Mouse (Mus musculus) c-Kit-negative CD71-positive TER-119-positive erythroid progenitor cells, embryonic 14.5 days (primary cell): Measurements from ENCODE around the gene Nceh1.

ENCODE experiments used
- DNase-seq: peaks from one replicate; pipeline ENCODE4 v3.0.0-alpha.2; 2013; ENCODE audit warnings: low read depth, low spot score

The Nceh1 gene

DNA sequence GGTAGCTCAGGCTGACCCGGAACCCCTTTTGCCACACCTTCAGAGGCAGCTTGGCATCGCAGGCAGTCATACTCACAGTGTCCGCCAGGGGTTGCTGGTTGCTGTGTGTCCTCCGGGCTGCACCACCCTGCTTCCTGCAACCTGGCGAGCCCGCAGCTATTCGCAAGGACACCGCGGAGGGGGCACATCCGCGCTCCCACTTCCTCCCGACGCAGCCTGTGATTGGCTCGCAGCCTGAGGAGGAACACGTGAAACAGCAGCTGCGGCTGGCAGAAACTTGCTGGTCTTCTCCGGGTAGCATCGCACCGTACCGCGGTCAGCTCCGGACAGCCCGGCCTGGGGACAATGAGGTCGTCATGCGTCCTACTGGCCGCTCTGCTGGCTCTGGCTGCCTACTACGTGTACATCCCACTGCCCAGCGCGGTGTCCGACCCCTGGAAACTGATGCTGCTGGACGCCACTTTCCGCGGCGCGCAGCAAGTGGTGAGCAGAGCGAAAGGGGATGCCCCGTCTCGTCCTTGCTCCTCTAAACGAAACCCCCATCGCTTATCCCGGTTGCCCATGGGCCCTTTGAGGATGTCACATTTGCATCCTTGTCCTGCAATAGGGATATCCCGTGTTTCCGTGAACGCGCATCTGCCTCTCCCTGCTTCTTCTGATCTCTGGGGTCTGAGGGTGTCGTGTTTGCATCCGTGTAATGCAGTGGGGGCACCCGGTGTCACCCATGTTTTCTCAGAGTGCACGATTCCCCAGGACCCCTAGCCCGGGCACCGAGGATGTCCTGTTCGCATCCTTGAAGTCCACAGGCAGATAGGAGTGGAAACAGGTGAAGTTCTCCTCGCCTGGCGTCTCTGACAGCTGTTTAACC is at the start of gene Nceh1:
Gene Nceh1 (plus strand): TSS at position 233 of the 868 bp plus-strand sequence.
- DNase-seq: peak; percentile 44

DNA sequence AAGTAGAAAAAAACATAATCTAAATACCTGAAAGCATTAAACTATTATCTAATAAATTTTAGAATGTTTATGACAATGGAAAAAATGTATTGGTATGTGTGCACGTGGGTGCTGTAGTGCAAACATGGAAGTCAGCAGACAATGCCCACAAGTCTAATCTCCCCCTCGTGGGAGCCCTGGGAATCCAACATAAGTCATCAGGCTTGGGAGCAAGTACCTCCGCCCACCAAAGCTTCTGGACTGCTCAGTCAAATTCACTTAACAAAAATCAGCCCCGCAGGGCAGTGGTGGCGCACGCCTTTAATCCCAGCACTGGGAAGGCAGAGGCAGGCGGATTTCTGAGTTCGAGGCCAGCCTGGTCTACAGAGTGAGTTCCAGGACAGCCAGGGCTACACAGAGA is 42.7 kb upstream of the Nceh1 start:
- no peak for DNase-seq

DNA sequence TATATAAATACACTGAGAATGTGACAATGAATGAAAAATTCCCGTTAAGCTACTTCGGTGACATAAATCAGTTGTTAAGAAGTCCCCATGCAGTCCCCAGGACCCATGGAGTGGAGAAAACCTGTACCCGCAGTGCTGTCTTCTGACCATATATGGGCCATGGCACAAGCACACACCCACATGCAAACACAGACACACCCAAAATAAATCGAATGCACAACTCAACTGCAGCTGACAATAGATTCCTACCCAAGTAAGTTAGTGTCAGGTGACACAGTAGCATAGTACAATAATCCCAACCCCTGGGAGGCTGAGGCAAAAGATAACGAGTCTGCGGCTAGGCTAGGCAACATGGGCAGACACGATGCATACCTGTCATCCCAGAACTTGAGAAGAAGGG is 39.2 kb upstream of the Nceh1 start:
- no peak for DNase-seq

DNA sequence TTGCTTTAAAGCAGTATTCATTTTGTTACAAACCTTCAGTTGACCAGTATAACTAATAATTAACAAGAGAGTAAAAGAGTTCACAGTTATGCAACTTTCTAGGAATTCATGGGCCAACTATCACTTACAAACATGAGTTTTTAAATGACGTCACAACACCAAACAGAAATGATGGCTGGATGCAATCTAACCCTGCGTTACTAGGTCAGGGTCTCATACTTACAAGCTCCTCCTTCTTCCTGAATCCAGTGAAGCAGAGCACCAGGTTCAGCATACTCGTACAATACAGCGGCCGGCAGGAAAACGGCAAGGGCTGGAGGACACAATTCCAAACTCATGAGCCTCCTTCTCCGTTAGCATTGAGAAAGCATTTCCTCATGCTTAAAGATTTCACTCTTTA is 37.0 kb upstream of the Nceh1 start:
- DNase-seq: no peak

DNA sequence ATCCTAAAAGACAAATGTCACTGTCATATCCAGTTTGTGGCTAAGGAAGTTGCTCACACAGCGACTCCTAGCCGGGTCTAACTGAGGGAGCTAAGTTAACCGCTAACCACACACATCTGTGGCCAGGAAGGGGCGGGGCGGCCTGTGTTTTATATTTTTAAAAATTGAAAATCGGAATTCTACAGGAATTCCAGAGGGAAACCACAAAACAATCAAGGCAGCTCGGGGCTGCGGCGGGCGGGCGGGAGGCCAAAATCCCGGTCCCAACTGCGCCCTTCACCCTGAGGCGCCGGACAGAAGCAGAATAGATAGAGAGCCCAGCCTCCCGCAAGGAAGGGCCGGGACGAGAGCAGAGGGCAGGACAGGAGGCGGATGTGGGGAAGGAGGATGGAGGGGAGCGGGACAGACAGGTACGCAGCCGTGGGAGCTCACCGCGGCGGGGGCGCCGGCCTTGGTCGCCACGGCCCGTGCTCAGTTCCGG is 29.5 kb upstream of the Nceh1 start:
- DNase-seq: no peak

DNA sequence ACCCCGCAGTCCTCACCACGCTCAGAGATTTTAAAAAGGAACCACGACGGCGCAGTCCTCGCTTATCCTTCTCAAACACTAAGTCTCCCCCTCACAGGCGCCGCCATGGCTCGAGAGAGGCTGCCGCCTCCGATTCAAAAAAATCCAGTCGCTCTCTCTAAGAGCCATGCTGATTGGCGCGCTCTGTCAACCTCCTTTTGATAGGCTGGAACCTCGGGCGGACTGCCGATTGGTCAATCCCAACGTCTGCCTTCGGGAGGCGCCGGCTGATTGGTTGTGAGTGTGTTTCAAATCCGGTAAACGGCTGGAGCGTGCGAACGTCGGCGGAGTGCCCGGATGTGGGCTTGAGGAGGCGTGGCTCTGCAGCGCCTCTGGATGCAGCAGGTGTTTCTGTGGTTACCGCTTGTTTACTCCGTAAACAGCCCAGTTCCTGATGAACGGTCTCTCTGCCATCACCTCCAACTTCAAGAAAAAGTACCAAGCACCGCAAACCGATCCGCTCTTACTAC is 29.0 kb upstream of the Nceh1 start, which contains the start of gene Ect2:
Gene Ect2 (minus strand): TSS at position 178 of the 509 bp plus-strand sequence.
- peak; percentile 98 for DNase-seq

DNA sequence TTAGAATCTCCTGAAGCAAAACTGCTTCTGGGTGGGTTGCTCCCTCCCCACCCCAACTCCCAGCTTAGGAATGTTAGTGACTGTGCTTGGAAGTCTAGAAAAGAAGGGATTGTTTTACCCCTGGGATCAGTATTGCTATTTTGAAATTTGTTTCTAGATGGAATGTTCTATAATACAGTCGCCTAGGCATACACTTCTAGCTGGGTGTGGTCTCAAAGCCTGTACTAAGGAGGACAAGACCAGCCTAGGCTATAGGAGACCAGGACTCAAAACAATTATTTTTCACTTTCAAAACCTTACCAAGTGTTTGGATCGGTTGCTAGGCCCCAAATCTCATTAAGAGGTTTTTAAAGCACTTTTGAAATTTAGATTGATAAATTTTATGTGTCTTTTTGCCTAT is 28.5 kb upstream of the Nceh1 start:
- no peak for DNase-seq

DNA sequence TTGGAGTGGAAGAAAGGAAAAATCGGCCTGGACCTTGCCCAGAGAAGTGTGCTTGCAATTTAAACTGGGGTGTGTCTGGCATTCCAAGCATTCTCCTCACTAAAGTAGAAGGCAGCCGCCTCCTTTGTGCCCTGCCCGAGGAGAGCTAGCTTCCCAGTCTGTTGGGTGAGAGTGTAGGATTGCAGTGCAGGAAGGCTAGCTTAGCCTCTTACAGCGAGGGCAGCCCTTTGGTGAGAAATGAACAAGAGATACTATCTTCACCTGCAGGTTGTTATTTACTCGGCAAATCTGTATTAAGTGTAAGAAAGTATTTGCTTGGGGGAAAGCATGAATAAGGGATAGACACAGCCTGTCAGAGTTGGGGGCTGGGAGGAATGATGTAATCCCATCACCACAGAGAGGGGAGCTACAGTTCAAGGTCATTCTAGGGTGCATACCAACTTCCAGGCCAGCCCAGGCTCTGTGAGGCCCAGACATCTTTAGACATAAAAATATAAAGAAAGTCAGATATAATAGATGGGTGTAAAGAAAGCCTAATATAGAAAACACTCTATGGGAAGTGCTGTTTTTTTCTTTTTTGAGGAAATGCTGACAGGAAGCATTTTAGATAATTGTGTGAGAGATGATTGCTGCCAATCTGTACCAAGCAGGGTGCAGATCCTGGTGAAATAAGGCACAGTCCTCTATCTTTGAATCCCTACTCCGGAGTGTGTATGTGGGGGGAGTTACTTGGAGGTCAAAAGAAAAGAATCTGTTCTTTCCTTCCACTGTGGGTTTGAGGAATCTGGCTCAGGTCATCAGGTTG is 27.5 kb upstream of the Nceh1 start:
- DNase-seq: no peak

DNA sequence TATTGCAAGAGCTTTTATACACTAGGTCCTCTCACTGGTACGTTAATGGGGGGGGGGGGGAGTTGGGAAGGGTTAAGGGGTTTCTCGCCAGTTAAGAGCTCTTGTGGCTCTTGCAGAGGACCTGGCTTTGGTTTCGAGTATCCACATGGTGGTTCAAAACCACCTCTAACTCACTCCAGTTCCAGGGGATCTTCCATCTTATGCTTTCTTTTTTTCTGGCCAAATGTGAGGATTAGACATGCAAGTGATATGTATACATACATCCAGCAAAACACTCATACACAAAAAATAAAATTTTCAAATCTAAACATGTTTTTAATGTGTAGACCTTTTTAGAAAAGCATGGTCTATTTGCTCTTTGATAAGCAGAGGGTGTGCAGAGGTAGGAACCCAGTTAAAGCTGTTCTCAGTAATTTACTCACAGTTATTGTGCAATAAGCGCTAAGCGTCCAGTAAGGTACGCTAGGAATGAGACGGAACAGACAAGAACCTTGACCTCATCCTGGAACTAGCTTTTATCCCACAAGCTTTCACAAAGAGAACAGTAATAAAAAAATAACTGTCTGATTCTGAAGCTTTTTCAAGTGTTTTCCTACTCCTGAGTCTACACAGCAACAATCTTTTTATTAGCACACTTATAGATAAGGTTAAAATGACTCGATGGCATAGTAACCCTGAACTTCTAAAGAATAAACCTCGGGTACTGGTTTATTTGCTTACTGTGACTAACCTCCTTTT is 26.7 kb upstream of the Nceh1 start:
- DNase-seq: no peak

DNA sequence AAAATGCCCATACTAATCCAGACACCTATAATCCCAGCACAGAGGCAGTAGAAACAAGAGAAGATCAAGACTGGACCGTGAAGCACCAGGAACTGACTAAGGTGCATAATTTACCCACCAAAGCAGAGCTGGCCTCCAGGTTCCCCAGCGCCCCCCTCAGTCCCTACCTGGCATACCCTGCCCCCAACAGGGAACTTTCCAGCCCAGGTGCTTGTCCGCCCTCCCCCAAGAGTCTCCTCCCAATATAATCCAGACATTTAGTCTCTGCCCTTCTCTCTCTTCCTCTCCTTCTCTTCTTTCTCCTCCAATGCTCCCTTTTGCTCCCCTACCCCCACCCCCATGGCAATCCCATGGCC is 26.2 kb upstream of the Nceh1 start:
- no peak for DNase-seq

DNA sequence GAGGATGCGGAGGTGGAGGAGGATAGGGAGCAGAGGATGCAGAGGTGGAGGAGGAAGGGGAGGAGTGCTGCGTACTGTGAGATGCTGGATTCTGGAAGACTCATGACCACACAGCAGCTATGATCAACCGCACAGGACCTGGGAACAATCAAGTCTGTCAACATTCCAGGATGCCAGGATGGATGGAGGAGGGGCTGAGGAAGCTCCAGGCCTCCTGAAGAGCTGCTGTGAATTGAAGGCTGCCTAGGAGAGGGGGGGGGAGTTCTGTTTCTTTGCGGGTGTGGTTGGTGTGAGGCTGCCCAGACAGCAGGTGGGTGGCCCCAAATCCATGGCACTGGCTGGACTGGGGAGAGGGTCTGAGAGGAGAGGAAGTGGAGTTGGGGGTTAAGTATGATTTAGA is 23.9 kb upstream of the Nceh1 start:
- DNase-seq: no peak

DNA sequence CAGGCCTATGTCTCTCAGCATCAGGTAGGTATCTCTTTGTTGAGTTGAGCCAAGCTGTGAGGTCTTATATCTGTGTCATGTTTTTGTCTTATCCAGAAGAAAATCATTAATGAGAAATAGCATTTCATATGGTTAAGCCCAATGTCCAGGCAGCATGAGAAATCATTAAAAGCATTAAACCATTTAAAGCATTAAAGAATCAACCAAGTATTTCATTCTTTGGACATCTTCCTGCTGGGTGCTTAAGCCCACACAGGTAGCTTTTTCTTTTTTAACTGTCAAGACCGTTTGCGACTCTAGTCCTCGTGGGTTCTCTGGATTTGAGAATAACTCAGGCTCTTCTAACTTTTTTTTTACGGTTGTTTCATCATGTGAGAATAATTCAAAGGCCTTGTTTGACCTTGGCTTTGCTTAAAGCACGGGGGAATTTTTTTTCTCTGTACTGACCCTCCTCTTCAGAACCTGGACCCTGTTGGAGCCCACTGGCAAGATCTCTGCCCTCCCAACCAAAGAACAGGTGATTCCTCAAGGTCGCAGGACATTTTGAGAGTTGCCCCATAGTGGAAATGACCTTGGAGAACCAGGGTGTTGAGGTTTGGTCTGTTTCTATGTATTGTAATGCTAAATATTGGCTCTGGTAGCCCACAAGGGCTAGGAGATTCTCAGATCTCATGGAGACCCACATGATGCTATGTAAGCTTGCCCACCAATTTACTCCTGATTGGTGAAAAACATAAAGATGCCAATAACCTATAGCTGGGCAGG is 20.9 kb upstream of the Nceh1 start:
- no peak for DNase-seq

DNA sequence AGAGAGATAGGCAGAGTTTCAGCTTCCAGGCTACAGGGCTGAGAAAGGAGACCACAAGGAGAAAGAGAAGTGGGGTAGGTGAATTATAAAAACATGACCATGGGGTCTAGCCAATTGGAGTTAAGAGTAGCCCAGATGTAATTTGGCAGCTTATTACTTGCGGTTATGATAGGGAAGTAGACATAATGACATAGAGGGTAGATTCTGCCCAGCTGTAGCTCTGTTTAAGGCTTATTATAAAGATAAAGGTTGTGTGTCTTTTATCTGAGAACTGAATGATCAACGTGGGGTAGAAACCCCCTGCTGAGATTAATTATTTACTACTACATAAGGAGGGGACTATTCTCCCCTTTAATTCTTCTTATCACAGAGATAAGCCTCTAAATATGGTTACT is 20.4 kb upstream of the Nceh1 start:
- DNase-seq: no peak

DNA sequence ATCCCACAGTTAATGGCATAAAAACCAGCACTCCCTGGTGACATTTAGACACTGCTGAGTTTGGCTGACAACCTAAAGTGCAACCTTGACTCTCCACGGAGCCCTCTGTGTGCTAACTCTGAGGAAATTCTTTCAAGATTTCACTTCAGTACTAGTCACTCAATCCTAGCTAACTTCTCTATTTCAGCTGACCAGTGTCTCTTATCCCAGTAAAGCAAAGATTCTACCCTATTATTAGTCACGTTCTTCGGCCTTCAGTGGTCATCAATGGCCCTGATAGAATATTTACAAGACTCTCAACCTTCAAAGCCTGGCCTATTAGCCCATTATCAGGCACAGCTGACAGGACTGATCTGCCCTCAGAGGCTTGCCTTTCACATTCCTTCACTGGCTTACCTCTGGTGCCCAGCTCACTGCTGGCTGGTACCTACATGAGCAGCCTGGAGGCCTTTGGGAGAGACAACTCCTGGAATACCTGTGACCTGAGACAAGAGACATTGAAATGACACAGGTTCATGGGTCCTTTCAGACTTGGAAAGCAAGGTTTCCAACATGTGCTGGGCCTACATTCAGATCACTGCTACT is 17.2 kb upstream of the Nceh1 start:
- DNase-seq: no peak

DNA sequence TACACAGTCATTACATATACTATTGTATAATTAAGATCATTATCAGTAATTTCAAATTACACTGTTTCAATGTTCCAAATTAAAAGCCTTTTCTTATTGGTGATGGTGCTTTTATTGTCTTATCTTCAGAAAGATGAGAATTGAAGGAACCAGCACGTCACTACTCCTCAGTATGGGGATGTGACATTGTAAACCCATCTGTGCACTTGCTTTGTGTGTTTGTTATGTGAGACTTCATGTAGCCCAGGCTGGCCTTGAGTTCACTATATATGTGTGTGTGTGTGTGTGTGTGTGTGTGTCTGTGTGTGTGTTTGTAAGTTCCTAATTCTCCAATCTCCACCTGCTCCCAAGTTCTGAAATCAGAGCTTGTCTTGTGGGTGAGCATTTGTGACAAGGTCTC is 12.5 kb upstream of the Nceh1 start:
- no peak for DNase-seq

DNA sequence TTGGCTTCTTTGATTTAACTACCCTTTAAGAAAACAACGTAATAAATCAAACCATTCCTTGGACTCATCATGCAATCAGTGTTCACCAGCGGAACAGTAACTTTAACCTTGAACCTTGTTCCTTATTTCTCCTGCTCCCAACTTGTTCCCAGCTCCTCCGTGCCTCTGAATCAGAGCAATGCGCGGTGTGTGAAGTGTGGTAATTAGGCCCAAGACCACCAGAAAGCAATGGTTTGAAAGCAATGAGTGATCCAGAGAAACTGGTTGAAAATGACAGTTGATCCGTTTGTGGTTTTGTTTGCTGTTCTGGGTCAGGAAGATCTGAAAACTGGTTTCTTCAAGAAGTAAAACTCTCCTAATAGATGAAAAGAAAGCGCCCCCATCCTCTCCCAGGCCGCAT is 3.1 kb upstream of the Nceh1 start:
- DNase-seq: no peak

DNA sequence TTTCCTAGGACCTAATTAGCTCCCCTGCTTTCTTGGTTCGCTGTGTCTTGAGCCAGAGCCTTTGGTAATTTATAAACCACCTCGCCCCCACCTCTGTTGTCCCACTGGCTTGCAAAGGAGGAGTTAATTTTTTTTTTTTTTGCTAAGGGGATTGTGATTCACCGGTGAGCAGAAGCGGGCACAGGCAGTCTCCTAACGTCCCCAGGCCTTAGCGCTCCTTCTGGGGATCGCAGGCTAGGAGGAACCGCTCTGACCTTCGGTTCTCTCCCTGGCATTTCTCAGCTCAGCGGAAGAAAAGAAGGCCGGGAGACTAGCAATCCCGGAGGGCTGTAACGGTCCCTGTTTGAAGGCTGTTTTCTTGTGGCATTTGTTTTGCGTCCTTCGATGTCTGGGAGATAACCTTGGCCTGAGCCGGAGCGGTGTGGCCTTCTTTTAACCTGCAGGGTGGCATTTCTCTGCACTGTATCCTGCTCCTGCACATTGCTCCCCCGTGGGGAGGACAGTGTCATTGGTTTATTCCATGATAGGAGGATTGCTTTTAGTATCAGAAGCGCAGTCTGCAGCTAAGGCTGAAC is 923 bp downstream of the Nceh1 start:
- DNase-seq: no peak

DNA sequence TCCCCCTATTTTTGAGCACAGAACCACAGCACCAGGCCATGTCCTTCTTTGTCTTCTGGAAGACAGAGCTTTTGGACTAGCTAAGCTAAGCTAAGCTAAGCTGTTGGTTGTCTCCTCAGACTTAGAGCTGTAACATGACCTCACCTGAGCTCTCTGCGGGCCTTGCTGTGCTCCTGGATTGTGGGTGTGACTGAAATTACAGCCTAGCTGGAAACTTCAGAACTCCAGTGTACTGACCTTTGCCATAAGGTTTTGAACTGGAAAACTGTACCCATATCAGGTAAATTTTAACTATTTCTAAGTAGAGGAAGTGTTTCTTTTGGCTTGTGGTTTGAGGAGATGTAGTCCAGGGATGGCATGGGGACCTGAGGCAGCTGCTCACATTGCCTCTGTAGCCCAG is 5.6 kb downstream of the Nceh1 start:
- DNase-seq: no peak

DNA sequence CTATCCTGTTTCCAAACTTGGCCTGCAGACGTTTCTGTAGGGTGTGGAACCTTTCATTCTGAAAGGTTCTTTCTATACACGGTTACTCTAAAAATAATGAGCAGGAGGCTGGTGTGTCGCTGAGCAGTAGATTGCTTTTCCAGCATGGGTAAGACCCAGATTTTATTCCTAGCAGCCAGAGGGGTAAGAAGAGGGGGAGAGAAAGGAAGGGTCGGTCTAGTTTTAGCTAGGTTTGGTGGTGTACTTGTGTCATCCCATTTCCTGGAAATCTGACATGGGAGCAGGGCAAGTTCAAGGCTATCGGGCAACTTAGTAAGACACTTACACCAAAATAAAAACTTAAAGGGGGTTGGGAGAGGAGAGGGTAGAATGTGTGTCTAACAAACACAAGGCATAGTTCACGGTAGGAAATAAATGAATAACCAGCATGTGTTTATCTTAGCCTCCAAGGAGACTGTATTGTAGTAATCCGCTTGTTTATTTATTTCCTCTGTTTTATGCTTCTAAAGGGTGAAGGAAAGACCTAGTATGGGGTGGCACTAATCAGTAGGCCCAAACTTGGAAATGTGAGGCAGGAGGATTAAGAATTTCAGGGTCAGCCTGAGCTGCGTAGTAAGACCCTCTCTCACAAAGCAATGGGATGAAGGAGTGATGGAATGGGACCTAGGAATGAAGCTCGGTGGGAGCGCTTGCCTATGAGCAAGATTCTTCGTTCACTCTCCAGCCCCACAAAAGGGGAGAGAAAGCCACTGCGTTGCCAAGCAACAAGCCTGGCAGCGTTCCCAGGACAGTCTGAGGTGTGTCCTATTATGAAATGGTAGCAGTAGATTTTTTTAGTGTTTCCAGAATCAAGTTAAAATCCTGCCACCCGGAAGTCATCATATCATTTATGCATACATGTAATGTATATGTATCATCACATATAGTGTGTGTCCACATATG is 6.8 kb downstream of the Nceh1 start:
- no peak for DNase-seq
